Mouse (Mus musculus): ENCODE measurements around the gene Ets1. TPM values are rescaled to one million over a fixed set of nuclear protein-coding genes. Genes with fewer than 3 reads are reported as not detected.

The Ets1 gene
- polyA plus RNA-seq, 1 experiment from 2014 or later: 9.9 TPM

DNA sequence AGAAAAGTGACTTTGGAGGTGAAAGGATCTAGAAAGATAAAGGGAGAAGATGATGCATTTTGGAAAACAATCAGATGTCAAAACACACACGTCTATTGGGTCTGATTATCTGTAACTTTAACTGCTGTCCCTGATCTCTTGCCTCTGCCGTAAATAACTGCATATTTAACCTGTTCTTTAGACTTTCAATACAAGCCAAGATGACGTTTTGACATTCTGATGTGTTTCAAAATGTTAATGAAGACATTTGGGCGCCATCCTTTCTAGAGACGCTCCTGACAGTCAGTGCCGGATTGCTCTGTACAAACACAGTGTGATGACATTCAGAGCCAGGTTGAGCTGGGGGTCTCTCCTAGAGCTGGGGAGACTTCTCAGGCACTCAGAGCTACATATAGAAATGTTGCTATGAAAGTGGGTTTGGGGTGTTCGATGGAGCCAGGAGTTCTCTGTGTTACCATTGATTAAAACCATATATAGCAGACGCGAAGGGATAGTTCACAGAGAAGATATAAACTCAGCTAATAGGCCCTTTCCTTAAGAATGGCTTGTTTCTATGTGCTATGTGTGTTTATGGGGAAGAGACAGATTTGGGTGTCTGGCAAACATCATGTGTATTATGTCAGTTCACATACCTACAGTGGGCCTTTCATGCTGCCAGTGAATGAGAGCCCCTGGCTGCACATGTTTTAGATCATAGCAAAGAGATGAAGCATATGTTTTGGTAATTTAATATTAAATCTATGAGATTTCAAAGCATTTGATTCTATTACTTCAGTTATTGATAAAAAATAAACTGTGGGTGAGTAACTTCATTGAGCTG, 61.5 kb downstream of the Ets1 start:
- no peak overlapping the region for H3K27ac ChIP-seq (replicated peaks)
- no peak for DNase-seq (ENCODE audit: low spot score)
- peak overlapping the region; percentile 75 for H3K4me2 ChIP-seq (replicated peaks; ENCODE audit: low read depth)
- peak overlapping the region; percentile 65 for H3K4me3 ChIP-seq (ENCODE audit: low read depth, low read length)
- no peaks in the 10 kb centered on the region for H3K4me1 ChIP-seq (replicated peaks; ENCODE audit: control insufficient read depth, insufficient read depth)
- no peaks in the 10 kb centered on the region for H3K36me3 ChIP-seq (ENCODE audit: control insufficient read depth, insufficient read depth, low read length)
- H3K27me3 ChIP-seq (ENCODE audit: control insufficient read depth, insufficient read depth, low read length): no peaks in the 10 kb centered on the region
- ATAC-seq (ENCODE audit: low FRiP score, low TSS enrichment): no peak
- TF ChIP-seq EP300 (optimal IDR thresholded peaks at IDR 0.05) (no peak), CTCF (IDR thresholded peaks at IDR 0.05; ENCODE audit: low read depth) (no peak)
- no peak overlapping the region; the same call in 1 of the 2 replicates for H3K9ac ChIP-seq (ENCODE audit: low read length)
- 51% methylated on average over 9 of the region's 9 CpGs for WGBS
- no peaks in the 10 kb centered on the region for H3K9me3 ChIP-seq (ENCODE audit: control insufficient read depth, low read length)

DNA sequence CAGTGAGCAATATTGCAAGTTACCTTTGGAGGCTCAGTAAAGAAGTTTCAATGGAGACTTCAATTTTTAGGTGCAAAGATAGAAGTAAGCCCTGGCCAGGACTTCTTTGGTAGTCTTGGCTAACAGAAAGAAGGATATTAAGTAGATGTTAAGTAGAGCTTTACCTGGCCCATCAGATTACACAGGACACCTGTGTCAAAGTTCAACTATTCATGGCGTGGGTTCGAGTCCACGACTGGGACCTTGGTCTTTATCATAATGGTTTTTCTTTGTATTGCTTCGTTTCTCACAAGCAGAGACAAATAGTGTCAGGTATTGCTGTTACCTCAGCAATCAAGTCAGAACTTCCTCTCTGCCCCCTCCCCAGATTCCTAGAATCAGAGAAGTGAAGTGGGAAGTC, 62.7 kb downstream of the Ets1 start:
- WGBS: 76% methylated on average over 4 of the region's 4 CpGs
- 0 out of 2 replicates have a peak overlapping the region, but pooled peaks have one; percentile 4 for H3K4me3 ChIP-seq (ENCODE audit: low read depth, low read length)

DNA sequence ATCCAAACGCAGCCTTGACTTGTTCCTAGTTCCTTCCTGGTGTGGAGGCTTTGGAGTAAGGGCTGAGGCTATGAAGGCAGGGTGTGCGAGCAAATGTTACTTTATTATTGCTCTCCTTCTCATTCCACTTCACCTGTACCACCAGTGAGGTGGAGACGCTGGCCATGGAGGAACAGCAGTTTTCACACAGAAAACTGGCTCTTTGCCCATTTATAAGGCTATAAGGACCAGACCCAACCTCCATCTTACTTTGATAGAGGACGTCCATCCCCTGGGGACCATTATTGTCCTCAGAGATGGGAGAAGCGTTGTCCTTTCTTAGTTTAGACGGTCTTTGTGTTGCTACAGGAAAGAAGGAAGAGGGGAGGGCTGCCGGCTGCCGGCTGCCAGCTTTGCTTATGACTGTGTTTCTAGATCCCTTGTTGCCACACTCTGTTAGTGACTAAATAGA, 63.4 kb downstream of the Ets1 start:
- no peaks in the 10 kb centered on the region for H3K4me1 ChIP-seq (replicated peaks; ENCODE audit: control insufficient read depth, insufficient read depth)

More for the DNA sequence above, 62.7 kb downstream of the Ets1 start:
- Histone ChIP-seq H3K27ac (replicated peaks) (no peak overlapping the region), H3K4me1 (replicated peaks; ENCODE audit: control insufficient read depth, insufficient read depth) (no peaks in the 10 kb centered on the region), H3K36me3 (ENCODE audit: control insufficient read depth, insufficient read depth, low read length) (no peaks in the 10 kb centered on the region), H3K9ac (ENCODE audit: low read length) (no peak overlapping the region), H3K27me3 (ENCODE audit: control insufficient read depth, insufficient read depth, low read length) (no peaks in the 10 kb centered on the region), H3K4me2 (replicated peaks; ENCODE audit: low read depth) (peak overlapping the region; percentile 25), H3K9me3 (ENCODE audit: control insufficient read depth, low read length) (no peaks in the 10 kb centered on the region)
- no peak for DNase-seq (ENCODE audit: low spot score)
- no peak for TF ChIP-seq EP300 (optimal IDR thresholded peaks at IDR 0.05)
- no peak for TF ChIP-seq CTCF (IDR thresholded peaks at IDR 0.05; ENCODE audit: low read depth)
- ATAC-seq (ENCODE audit: low FRiP score, low TSS enrichment): no peak

DNA sequence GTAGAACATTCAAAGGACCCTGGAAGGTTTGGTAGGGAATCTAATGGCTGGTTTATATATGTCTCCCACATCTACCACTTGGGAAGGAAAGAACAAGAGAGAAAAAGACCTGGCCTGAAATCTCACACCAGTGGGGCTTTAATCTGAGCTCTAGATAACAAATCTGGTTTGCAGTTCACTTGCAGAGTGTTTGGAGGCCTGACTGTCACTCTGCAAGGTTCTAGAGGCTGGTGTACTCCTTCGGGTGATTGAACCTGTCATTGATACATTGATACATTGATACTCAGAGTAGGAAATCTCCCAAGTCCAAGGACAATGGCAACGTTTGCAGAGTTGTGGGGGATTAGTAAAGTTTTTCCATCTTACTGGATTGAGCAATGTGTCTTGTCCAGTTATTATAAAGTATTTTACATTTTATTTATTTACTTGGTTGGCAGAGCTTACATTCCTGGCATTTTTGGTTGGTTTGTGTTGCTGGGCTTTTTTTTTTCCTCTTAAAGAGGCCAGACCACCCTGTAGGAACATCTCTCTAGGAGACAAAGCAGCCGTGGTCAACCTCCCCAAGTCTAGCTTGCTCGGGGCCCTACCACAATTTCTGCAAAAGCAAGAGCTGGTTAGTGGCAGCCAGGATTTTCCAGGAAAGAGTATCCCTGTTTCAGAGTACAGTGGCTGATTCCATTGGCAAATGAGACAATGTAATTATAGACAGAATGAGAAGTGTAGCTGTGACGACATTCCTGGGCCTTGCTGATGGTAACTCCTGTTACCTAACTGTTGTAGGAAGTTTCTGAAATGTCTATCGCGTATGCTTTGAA, 64.3 kb downstream of the Ets1 start:
- ATAC-seq (ENCODE audit: low FRiP score, low TSS enrichment) (no peak), DNase-seq (ENCODE audit: low spot score) (no peak)
- Histone ChIP-seq H3K9ac (ENCODE audit: low read length) (no peak overlapping the region), H3K27me3 (ENCODE audit: control insufficient read depth, insufficient read depth, low read length) (no peaks in the 10 kb centered on the region), H3K4me3 (ENCODE audit: low read depth, low read length) (no peak overlapping the region), H3K4me2 (replicated peaks; ENCODE audit: low read depth) (peak overlapping the region; percentile 25), H3K36me3 (ENCODE audit: control insufficient read depth, insufficient read depth, low read length) (no peaks in the 10 kb centered on the region), H3K27ac (replicated peaks) (no peak overlapping the region), H3K4me1 (replicated peaks; ENCODE audit: control insufficient read depth, insufficient read depth) (no peaks in the 10 kb centered on the region), H3K9me3 (ENCODE audit: control insufficient read depth, low read length) (no peaks in the 10 kb centered on the region)
- TF ChIP-seq CTCF (IDR thresholded peaks at IDR 0.05; ENCODE audit: low read depth) (no peak), EP300 (optimal IDR thresholded peaks at IDR 0.05) (no peak)
- WGBS: 53% methylated on average over 7 of the region's 7 CpGs

More for the DNA sequence above, 63.4 kb downstream of the Ets1 start:
- no peak for DNase-seq (ENCODE audit: low spot score)
- Histone ChIP-seq H3K36me3 (ENCODE audit: control insufficient read depth, insufficient read depth, low read length) (no peaks in the 10 kb centered on the region), H3K27ac (replicated peaks) (no peak overlapping the region), H3K4me3 (ENCODE audit: low read depth, low read length) (no peak overlapping the region), H3K4me2 (replicated peaks; ENCODE audit: low read depth) (peak overlapping the region; percentile 25), H3K27me3 (ENCODE audit: control insufficient read depth, insufficient read depth, low read length) (no peaks in the 10 kb centered on the region), H3K9me3 (ENCODE audit: control insufficient read depth, low read length) (no peaks in the 10 kb centered on the region), H3K9ac (ENCODE audit: low read length) (no peak overlapping the region)
- WGBS: 71% methylated on average over 8 of the region's 8 CpGs
- no peak for TF ChIP-seq CTCF (IDR thresholded peaks at IDR 0.05; ENCODE audit: low read depth)
- no peak for TF ChIP-seq EP300 (optimal IDR thresholded peaks at IDR 0.05)
- ATAC-seq (ENCODE audit: low FRiP score, low TSS enrichment): no peak

DNA sequence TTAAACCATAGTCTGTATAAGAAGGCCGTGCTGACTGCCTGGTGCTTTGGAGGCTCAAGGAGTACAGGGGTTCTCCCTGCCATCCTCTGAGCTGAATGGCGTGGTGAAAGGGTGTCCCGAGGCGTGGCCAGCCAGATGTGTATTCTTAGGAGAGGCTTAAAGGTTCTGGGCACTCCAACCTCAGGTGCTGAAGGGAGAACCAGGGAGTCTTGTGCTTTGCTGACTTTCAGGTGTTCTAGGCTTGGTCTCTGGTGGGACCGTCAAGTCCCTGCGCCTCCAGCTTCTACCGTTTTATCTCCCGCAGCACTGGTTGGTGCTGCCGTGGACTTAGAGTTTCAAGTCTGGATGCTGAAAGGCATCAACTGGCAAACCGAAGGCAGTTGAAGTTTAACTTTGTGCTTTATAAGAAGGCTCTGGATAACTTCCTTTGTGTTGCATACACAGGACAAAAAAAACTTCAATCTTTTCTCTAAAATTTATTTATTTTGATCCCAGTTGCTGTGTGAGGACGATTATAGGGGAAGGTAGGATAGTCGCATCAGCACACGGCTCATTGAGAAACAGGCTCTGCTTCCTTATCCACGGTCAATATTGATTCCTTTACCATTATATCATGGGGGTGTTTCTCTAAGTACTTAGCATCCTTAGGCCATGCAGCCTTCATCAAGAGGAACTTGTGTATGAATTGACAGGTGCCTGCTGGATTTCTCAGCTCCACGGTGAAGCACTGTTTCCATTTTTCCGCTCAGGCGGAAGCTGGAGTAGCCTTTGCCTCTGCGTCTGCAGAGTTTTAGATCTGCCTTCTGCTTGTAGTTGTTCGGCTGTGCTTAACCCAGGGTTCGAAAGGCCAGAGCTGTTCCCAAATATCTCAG, 65.3 kb downstream of the Ets1 start:
- H3K9me3 ChIP-seq (ENCODE audit: control insufficient read depth, low read length): no peaks in the 10 kb centered on the region
- H3K36me3 ChIP-seq (ENCODE audit: control insufficient read depth, insufficient read depth, low read length): no peaks in the 10 kb centered on the region
- H3K27ac ChIP-seq (replicated peaks): no peak overlapping the region
- 75% methylated on average over 20 of the region's 20 CpGs for WGBS
- no peaks in the 10 kb centered on the region for H3K27me3 ChIP-seq (ENCODE audit: control insufficient read depth, insufficient read depth, low read length)
- no peak overlapping the region for H3K4me3 ChIP-seq (ENCODE audit: low read depth, low read length)
- H3K4me2 ChIP-seq (replicated peaks; ENCODE audit: low read depth): peak overlapping the region; percentile 14; the same call in 1 of the 2 replicates
- DNase-seq (ENCODE audit: low spot score) (no peak), ATAC-seq (ENCODE audit: low FRiP score, low TSS enrichment) (no peak)
- H3K9ac ChIP-seq (ENCODE audit: low read length): no peak overlapping the region
- TF ChIP-seq CTCF (IDR thresholded peaks at IDR 0.05; ENCODE audit: low read depth) (no peak), EP300 (optimal IDR thresholded peaks at IDR 0.05) (no peak)
- H3K4me1 ChIP-seq (replicated peaks; ENCODE audit: control insufficient read depth, insufficient read depth): no peaks in the 10 kb centered on the region

Measured in stomach, postnatal 0 days (tissue).